In genomic region chr3:98223783-98224580, GRCm38 (mm10) we compare ENCODE assay signal across 8 mouse cellular contexts. TPM values are rescaled to one million over a fixed set of nuclear protein-coding genes. Genes with fewer than 3 reads are reported as not detected.
A peak's percentile ranks its signal among the peaks of the same experiment; 100 is the strongest.
DNase-seq lines count a peak whose midpoint lies in the region; ATAC-seq and TF ChIP-seq lines count a peak whose summit lies in the region.

No protein-coding gene starts in this region.

- H3K36me3 ChIP-seq in ES-E14 (ENCODE audit: control insufficient read depth, insufficient read depth, low read length, poor library complexity, severe bottlenecking): no peaks in the 10 kb centered on the region
- H3K36me3 ChIP-seq in forebrain, postnatal 0 days (ENCODE audit: insufficient read depth): no peaks in the 10 kb centered on the region
- H3K36me3 ChIP-seq in liver, embryonic 16.5 days (ENCODE audit: control insufficient read depth, insufficient read depth): no peaks in the 10 kb centered on the region

- DNase-seq in ES-E14 (ENCODE audit: low read depth, low spot score): peak; percentile 39
- DNase-seq in cerebellum, adult 2 months: peak; percentile 49 to 53
- peak; percentile 71 for DNase-seq in forebrain, postnatal 0 days
- peak; percentile 10 for DNase-seq in heart, postnatal 25 days (ENCODE audit: low spot score)
- peak; percentile 71 for DNase-seq in layer of hippocampus, adult 11-12 months (ENCODE audit: low spot score)
- peak; percentile 33 for DNase-seq in urinary bladder, postnatal 10 days (ENCODE audit: low spot score)

- no peaks in the 10 kb centered on the region for H3K9me3 ChIP-seq in ES-E14 (ENCODE audit: control insufficient read depth, insufficient read depth, low read depth, low read length)
- no peaks in the 10 kb centered on the region for H3K9me3 ChIP-seq in forebrain, postnatal 0 days (ENCODE audit: low read length)
- no peaks in the 10 kb centered on the region for H3K9me3 ChIP-seq in liver, embryonic 16.5 days (replicated peaks; ENCODE audit: control insufficient read depth, low read length)

- H3K4me1 ChIP-seq in ES-E14 (ENCODE audit: control insufficient read depth in 2 of 2, insufficient read depth in 2 of 2, low read length in 2 of 2, poor library complexity in 1 of 2): peaks cover 2 to 4% of the 10 kb centered on the region in 2 experiments; a peak in 2 of 4 replicates
- no peaks in the 10 kb centered on the region for H3K4me1 ChIP-seq in cerebellum, adult 2 months (ENCODE audit: control insufficient read depth, insufficient read depth, low read length)
- H3K4me1 ChIP-seq in forebrain, postnatal 0 days (ENCODE audit: insufficient read depth): no peaks in the 10 kb centered on the region
- H3K4me1 ChIP-seq in liver, embryonic 16.5 days (ENCODE audit: control insufficient read depth, low read depth, low read length): peaks cover 3% of the 10 kb centered on the region; the same call in 1 of the 2 replicates
- peaks cover 3% of the 10 kb centered on the region for H3K4me1 ChIP-seq in olfactory bulb, adult 2 months (ENCODE audit: control insufficient read depth, insufficient read depth, low read length)

- H3K27ac ChIP-seq in ES-E14 (ENCODE audit: insufficient read depth, low read depth, low read length, poor library complexity, severe bottlenecking): no peak overlapping the region
- no peak overlapping the region for H3K27ac ChIP-seq in cerebellum, adult 2 months (ENCODE audit: insufficient read depth, low read length)
- no peak overlapping the region for H3K27ac ChIP-seq in forebrain, postnatal 0 days (ENCODE audit: low read depth, low read length)
- no peak overlapping the region for H3K27ac ChIP-seq in liver, embryonic 16.5 days (ENCODE audit: low read length)
- H3K27ac ChIP-seq in olfactory bulb, adult 2 months (ENCODE audit: insufficient read depth, low read depth, low read length): no peak overlapping the region

- no peak overlapping the region for H3K4me2 ChIP-seq in forebrain, postnatal 0 days (ENCODE audit: low read depth)
- no peak overlapping the region for H3K4me2 ChIP-seq in liver, embryonic 16.5 days (ENCODE audit: low read depth, low read length)

- no peak for TF ChIP-seq POLR2A in cerebellum, adult 2 months (IDR thresholded peaks at IDR 0.05; ENCODE audit: borderline replicate concordance, insufficient read depth, low read length)
- TF ChIP-seq POLR2A in olfactory bulb, adult 2 months (IDR thresholded peaks at IDR 0.05; ENCODE audit: insufficient read depth, low read depth, low read length): no peak

- ATAC-seq in forebrain, postnatal 0 days: peak; percentile 82
- peak; percentile 65; the same call in 1 of the 2 replicates for ATAC-seq in liver, embryonic 16.5 days (ENCODE audit: low read depth)

- TF ChIP-seq CTCF in cerebellum, adult 2 months (IDR thresholded peaks at IDR 0.05; ENCODE audit: borderline replicate concordance, insufficient read depth, low read depth, low read length): peak; percentile 70
- peak; percentile 77 for TF ChIP-seq CTCF in forebrain, postnatal 0 days (IDR thresholded peaks at IDR 0.05; ENCODE audit: low read depth)
- peak; percentile 56; the same call in 1 of the 2 replicates for TF ChIP-seq CTCF in olfactory bulb, adult 2 months (IDR thresholded peaks at IDR 0.05; ENCODE audit: insufficient read depth, low read depth, low read length)

- no peak overlapping the region for H3K4me3 ChIP-seq in ES-E14 (ENCODE audit: insufficient read depth in 1 of 2, low read depth in 1 of 2, low read length in 2 of 2, poor library complexity in 1 of 2, severe bottlenecking in 1 of 2)
- no peak overlapping the region for H3K4me3 ChIP-seq in cerebellum, adult 2 months (replicated peaks; ENCODE audit: insufficient read depth, low read depth, low read length)
- H3K4me3 ChIP-seq in forebrain, postnatal 0 days (ENCODE audit: low read depth, low read length): no peak overlapping the region
- H3K4me3 ChIP-seq in liver, embryonic 16.5 days (ENCODE audit: low read depth, low read length): no peak overlapping the region
- H3K4me3 ChIP-seq in olfactory bulb, adult 2 months (ENCODE audit: insufficient read depth, low read depth, low read length): no peak overlapping the region

- intact Hi-C loops in heart, postnatal 25 days (cut with DNase I): loop anchor here (1.0 kb wide), 1 partner anchor 295 kb away; no protein-coding TSS in a partner anchor

- in situ Hi-C loops in ES-E14 (cut with MboI; ENCODE audit: low sequenced_read_pairs in 2 of 2, unreplicated experiment in 2 of 2): no loop called here

- 18% methylated on average over 9 of the region's 9 CpGs for WGBS in cerebellum, adult 2 months
- 6% methylated on average over 9 of the region's 9 CpGs for WGBS in forebrain, postnatal 0 days
- 25% methylated on average over 9 of the region's 9 CpGs for WGBS in liver, embryonic 16.5 days (ENCODE audit: insufficient replicate concordance)
- 16% methylated on average over 9 of the region's 9 CpGs for WGBS in olfactory bulb, adult 2 months

- no peak overlapping the region for H3K9ac ChIP-seq in ES-E14 (ENCODE audit: insufficient read depth, low read depth, low read length, poor library complexity, severe bottlenecking)
- no peak overlapping the region for H3K9ac ChIP-seq in forebrain, postnatal 0 days
- H3K9ac ChIP-seq in liver, embryonic 16.5 days (ENCODE audit: low read depth, low read length): no peak overlapping the region

- no peaks in the 10 kb centered on the region for H3K27me3 ChIP-seq in cerebellum, adult 2 months (ENCODE audit: control insufficient read depth, insufficient read depth, low read length)
- no peaks in the 10 kb centered on the region for H3K27me3 ChIP-seq in forebrain, postnatal 0 days (ENCODE audit: insufficient read depth, low read length)
- H3K27me3 ChIP-seq in liver, embryonic 16.5 days (ENCODE audit: control insufficient read depth, insufficient read depth, low read depth, low read length): no peaks in the 10 kb centered on the region

TF ChIP-seq in ES-E14, 5 proteins besides CTCF, POLR2A, EP300 and RAD21:
- TF ChIP-seq ZC3H11A (IDR thresholded peaks at IDR 0.05; ENCODE audit: borderline replicate concordance, low read depth, low read length) (peak; percentile 58; the same call in 1 of the 2 replicates), MAFK (IDR thresholded peaks at IDR 0.05; ENCODE audit: insufficient read depth, low read depth, low read length) (no peak), CHD2 (IDR thresholded peaks at IDR 0.05; ENCODE audit: low read depth, low read length) (no peak), HCFC1 (IDR thresholded peaks at IDR 0.05; ENCODE audit: borderline replicate concordance, insufficient read depth, low read length) (no peak), ZNF384 (IDR thresholded peaks at IDR 0.05; ENCODE audit: low read depth, low read length) (peak; percentile 30; the same call in 1 of the 2 replicates)

RNA-seq across cellular contexts. Expression of gene Reg4, which starts 2.0 kb away (rescaled TPM):
- not detected in 2 replicates for total RNA-seq in ES-E14 (2012; rRNA removed)
- not detected in 2 replicates for polyA plus RNA-seq in cerebellum, adult 2 months (2012; rRNA removed)
- not detected in 2 replicates for total RNA-seq in forebrain, postnatal 0 days (2014; rRNA removed)
- not detected in 2 replicates for polyA plus RNA-seq in forebrain, postnatal 0 days (2015; fragmentation: Nextera tagmentation; extraction: Ambion mirVana)
- not detected for total RNA-seq in heart, postnatal 25 days (2021)
- 0.27 TPM in 1 of 2 replicates, not detected in the other for polyA plus RNA-seq in liver, embryonic 16.5 days (2015; fragmentation: Nextera tagmentation; extraction: Ambion mirVana)
- not detected in 2 replicates for polyA plus RNA-seq in olfactory bulb, adult 2 months (2012; ENCODE audit: insufficient read depth, insufficient read length, low replicate concordance, missing spikeins)

RNA-seq across cellular contexts. Expression of gene Hmgcs2, which starts 56.3 kb away (rescaled TPM):
- 0.05 TPM in 1 of 2 replicates, not detected in the other for total RNA-seq in ES-E14 (2012; rRNA removed)
- 2.1 and 3.3 TPM in 2 replicates for polyA plus RNA-seq in cerebellum, adult 2 months (2012; rRNA removed)
- 22.5 and 26.9 TPM in 2 replicates for total RNA-seq in forebrain, postnatal 0 days (2014; rRNA removed)
- polyA plus RNA-seq in forebrain, postnatal 0 days (2015; fragmentation: Nextera tagmentation; extraction: Ambion mirVana): 30.0 and 33.6 TPM in 2 replicates
- 10 to 100 TPM; 12.7 to 14.3 TPM for total RNA-seq in heart, postnatal 25 days (2021)
- 293 and 366 TPM in 2 replicates for polyA plus RNA-seq in liver, embryonic 16.5 days (2015; fragmentation: Nextera tagmentation; extraction: Ambion mirVana)
- polyA plus RNA-seq in olfactory bulb, adult 2 months (2012; ENCODE audit: insufficient read depth, insufficient read length, low replicate concordance, missing spikeins): not detected in 2 replicates

Comparison
In these comparisons a context has a peak if more than half of its experiments do, and no peak if none do; other contexts are left out.
1. DNase-seq: peak in every context shown above with its lines; median percentile 71 in forebrain, postnatal 0 days; 71 in layer of hippocampus, adult 11-12 months; 51 in cerebellum, adult 2 months; 39 in ES-E14; 33 in urinary bladder, postnatal 10 days; 10 in heart, postnatal 25 days.